Mouse (Mus musculus): ENCODE data around the gene Upk2. TPM values are rescaled to one million over a fixed set of nuclear protein-coding genes. Genes with fewer than 3 reads are reported as not detected.
A peak's percentile ranks its signal among the peaks of the same experiment; 100 is the strongest.
"Not testable (repeated sequence)": the region's sequence is repeated elsewhere in the genome, so short reads cannot be mapped to it uniquely, and the experiment has no call there.

The Upk2 gene
- polyA plus RNA-seq, 1 experiment from 2014 or later = 0.29 TPM

GRCm38 (mm10) chr9:44444402-44445025 lies 10.3 kb downstream of the Upk2 start:
- H3K36me3 ChIP-seq (replicated peaks); H3K27me3 ChIP-seq: not testable (repeated sequence)
- 79% methylated on average over 7 of the region's 7 CpGs for WGBS

GRCm38 (mm10) chr9:44440961-44441360 lies 13.8 kb downstream of the Upk2 start, which contains the start of gene Foxr1:
Foxr1 (minus strand) TSS chr9:44441136.
- ATAC-seq (ENCODE audit: low FRiP score) = no peak

More at GRCm38 (mm10) chr9:44444402-44445025, 10.3 kb downstream of the Upk2 start:
- not testable (repeated sequence) for H3K9me3 ChIP-seq; H3K4me3 ChIP-seq (replicated peaks); ATAC-seq (ENCODE audit: low FRiP score); H3K27ac ChIP-seq; H3K9ac ChIP-seq; H3K4me1 ChIP-seq; H3K4me2 ChIP-seq

GRCm38 (mm10) chr9:44435747-44436146 lies 19.0 kb downstream of the Upk2 start:
- WGBS = 86% methylated on average over 6 of the region's 6 CpGs
- no peak for ATAC-seq (ENCODE audit: low FRiP score)

More at GRCm38 (mm10) chr9:44440961-44441360, 13.8 kb downstream of the Upk2 start, which contains the start of gene Foxr1:
- Histone ChIP-seq H3K27me3 (no peaks in the 10 kb centered on the region), H3K27ac (no peak within 1 kb of the TSS), H3K4me3 (replicated peaks) (no peak within 1 kb of the TSS), H3K9ac (no peak within 1 kb of the TSS), H3K9me3 (no peaks in the 10 kb centered on the region), H3K4me1 (no peaks in the 10 kb centered on the region), H3K4me2 (no peak within 1 kb of the TSS), H3K36me3 (replicated peaks) (no peaks in the 10 kb centered on the region)
- WGBS = 81% methylated on average over 19 of the region's 19 CpGs

GRCm38 (mm10) chr9:44432577-44433185 lies 22.1 kb downstream of the Upk2 start:
- ATAC-seq (ENCODE audit: low FRiP score) = no peak
- Histone ChIP-seq H3K36me3 (replicated peaks) (no peaks in the 10 kb centered on the region), H3K4me3 (replicated peaks) (no peak overlapping the region), H3K27ac (no peak overlapping the region), H3K4me1 (peaks cover 10% of the 10 kb centered on the region; the same call in 1 of the 2 replicates), H3K27me3 (no peaks in the 10 kb centered on the region), H3K4me2 (no peak overlapping the region), H3K9me3 (no peaks in the 10 kb centered on the region), H3K9ac (no peak overlapping the region)
- WGBS = 57% methylated on average over 5 of the region's 5 CpGs

More at GRCm38 (mm10) chr9:44435747-44436146, 19.0 kb downstream of the Upk2 start:
- H3K27me3 ChIP-seq = no peaks in the 10 kb centered on the region
- H3K4me1 ChIP-seq = peaks cover 10% of the 10 kb centered on the region; the same call in 1 of the 2 replicates
- H3K4me3 ChIP-seq (replicated peaks) = no peak overlapping the region
- H3K9ac ChIP-seq = no peak overlapping the region
- H3K9me3 ChIP-seq = no peaks in the 10 kb centered on the region
- H3K27ac ChIP-seq = no peak overlapping the region
- H3K4me2 ChIP-seq = no peak overlapping the region
- no peaks in the 10 kb centered on the region for H3K36me3 ChIP-seq (replicated peaks)

GRCm38 (mm10) chr9:44423576-44423975 lies 31.2 kb downstream of the Upk2 start:
- Histone ChIP-seq H3K9ac (no peak overlapping the region), H3K4me1 (0 out of 2 replicates have a peak, but pooled peaks cover under 1% of the 10 kb centered on the region), H3K27me3 (no peaks in the 10 kb centered on the region), H3K27ac (no peak overlapping the region), H3K36me3 (replicated peaks) (no peaks in the 10 kb centered on the region), H3K9me3 (no peaks in the 10 kb centered on the region; the same call in 1 of the 2 replicates), H3K4me2 (no peak overlapping the region), H3K4me3 (replicated peaks) (no peak overlapping the region)
- ATAC-seq (ENCODE audit: low FRiP score) = no peak
- WGBS = 94% methylated on average over 4 of the region's 4 CpGs

- no peak overlapping the region for H3K9ac ChIP-seq
- H3K4me2 ChIP-seq = no peak overlapping the region
- 80% methylated on average over 5 of the region's 5 CpGs for WGBS
- no peak overlapping the region for H3K4me3 ChIP-seq (replicated peaks)
- 0 out of 2 replicates have a peak, but pooled peaks cover 4% of the 10 kb centered on the region for H3K36me3 ChIP-seq (replicated peaks)
- no peaks in the 10 kb centered on the region; the same call in 1 of the 2 replicates for H3K9me3 ChIP-seq
- H3K4me1 ChIP-seq = peaks cover 11% of the 10 kb centered on the region
- no peak for ATAC-seq (ENCODE audit: low FRiP score)
- no peak overlapping the region for H3K27ac ChIP-seq
- H3K27me3 ChIP-seq = no peaks in the 10 kb centered on the region
These were observed 34.4 kb downstream of the Upk2 start for GRCm38 (mm10) chr9:44420280-44420898.

GRCm38 (mm10) chr9:44419730-44420129 lies 35.0 kb downstream of the Upk2 start:
- H3K9me3 ChIP-seq; H3K36me3 ChIP-seq (replicated peaks); H3K4me2 ChIP-seq; H3K27me3 ChIP-seq; H3K27ac ChIP-seq; ATAC-seq (ENCODE audit: low FRiP score); H3K9ac ChIP-seq; H3K4me3 ChIP-seq (replicated peaks): not testable (repeated sequence)
- 92% methylated on average over 9 of the region's 9 CpGs for WGBS
- H3K4me1 ChIP-seq = peaks cover 11% of the 10 kb centered on the region

- peaks cover 11% of the 10 kb centered on the region for H3K36me3 ChIP-seq (replicated peaks)
- WGBS = 82% methylated on average over 14 of the region's 14 CpGs
- ATAC-seq (ENCODE audit: low FRiP score) = no peak
- H3K9ac ChIP-seq = peak within 1 kb of the TSS; percentile 79
- peak within 1 kb of the TSS; percentile 51 for H3K27ac ChIP-seq
- H3K4me3 ChIP-seq (replicated peaks) = peak within 1 kb of the TSS; percentile 87
- peaks cover 11% of the 10 kb centered on the region for H3K4me1 ChIP-seq
- no peaks in the 10 kb centered on the region for H3K27me3 ChIP-seq
- peak within 1 kb of the TSS; percentile 79 for H3K4me2 ChIP-seq
- no peaks in the 10 kb centered on the region; the same call in 1 of the 2 replicates for H3K9me3 ChIP-seq
These were observed 36.0 kb downstream of the Upk2 start, which contains the start of gene Ccdc84 for GRCm38 (mm10) chr9:44418519-44419385. Ccdc84 (minus strand) TSS chr9:44418569.

- ATAC-seq (ENCODE audit: low FRiP score) = peak; percentile 87
- peak overlapping the region; percentile 51 for H3K27ac ChIP-seq
- H3K36me3 ChIP-seq (replicated peaks) = peaks cover 19% of the 10 kb centered on the region
- WGBS = under 1% methylated on average over 38 of the region's 38 CpGs
- peak overlapping the region; percentile 87 for H3K4me3 ChIP-seq (replicated peaks)
- peak overlapping the region; percentile 79 for H3K4me2 ChIP-seq
- peaks cover 11% of the 10 kb centered on the region for H3K4me1 ChIP-seq
- peak overlapping the region; percentile 79 for H3K9ac ChIP-seq
- H3K27me3 ChIP-seq = no peaks in the 10 kb centered on the region
- H3K9me3 ChIP-seq = no peaks in the 10 kb centered on the region; the same call in 1 of the 2 replicates
These were observed 36.8 kb downstream of the Upk2 start for GRCm38 (mm10) chr9:44417892-44418363.

GRCm38 (mm10) chr9:44417156-44417891 lies 37.5 kb downstream of the Upk2 start:
- peak overlapping the region; percentile 87 for H3K4me3 ChIP-seq (replicated peaks)
- H3K9ac ChIP-seq = peak overlapping the region; percentile 79
- H3K27me3 ChIP-seq = no peaks in the 10 kb centered on the region
- H3K27ac ChIP-seq = peak overlapping the region; percentile 51; the same call in 1 of the 2 replicates
- H3K4me2 ChIP-seq = peak overlapping the region; percentile 79
- ATAC-seq (ENCODE audit: low FRiP score) = peak; percentile 77
- peaks cover 25% of the 10 kb centered on the region for H3K36me3 ChIP-seq (replicated peaks)
- H3K9me3 ChIP-seq = no peaks in the 10 kb centered on the region; the same call in 1 of the 2 replicates
- H3K4me1 ChIP-seq = peaks cover 11% of the 10 kb centered on the region
- whole genome bisulfite sequencing = 8% methylated on average over 26 of the region's 26 CpGs

- no peak overlapping the region for H3K4me2 ChIP-seq
- H3K27ac ChIP-seq = no peak overlapping the region
- H3K9ac ChIP-seq = no peak overlapping the region
- H3K36me3 ChIP-seq (replicated peaks) = peaks cover 63% of the 10 kb centered on the region
- H3K4me3 ChIP-seq (replicated peaks) = no peak overlapping the region
- H3K9me3 ChIP-seq = no peaks in the 10 kb centered on the region
- ATAC-seq (ENCODE audit: low FRiP score) = no peak
- H3K27me3 ChIP-seq = no peaks in the 10 kb centered on the region
- 74% methylated on average over 2 of the region's 2 CpGs for WGBS
- H3K4me1 ChIP-seq = peaks cover 19% of the 10 kb centered on the region
These were observed 42.0 kb downstream of the Upk2 start for GRCm38 (mm10) chr9:44412781-44413180.

All from forebrain, embryonic 12.5 days (tissue).